In the genomic region with DNA sequence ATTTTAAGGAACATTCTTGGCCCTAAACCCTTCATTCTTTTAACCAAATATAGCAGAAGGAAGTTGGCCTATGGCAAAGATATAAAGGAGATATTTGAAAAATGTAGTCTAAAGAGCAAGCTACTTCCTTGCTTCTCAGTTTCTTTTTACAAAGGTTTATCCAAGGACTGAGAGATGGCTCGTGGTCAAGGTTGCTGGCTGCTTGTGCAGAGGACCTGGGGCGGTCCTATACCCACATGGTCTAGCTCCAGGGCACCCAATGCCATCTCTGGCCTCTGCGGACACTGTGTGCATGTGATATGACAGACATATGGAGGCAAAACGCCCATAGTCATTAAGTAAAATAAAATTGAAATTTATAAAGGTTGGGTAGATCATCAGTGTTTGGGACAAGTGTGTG, we compare ENCODE assay signal across 15 mouse cellular contexts. TPM values are rescaled to one million over a fixed set of nuclear protein-coding genes. Genes with fewer than 3 reads are reported as not detected.
DNase-seq lines count a peak whose midpoint lies in the region; ATAC-seq and TF ChIP-seq lines count a peak whose summit lies in the region.
"Had no signal": no experiment of that assay in that cellular context is flagged by ENCODE, and none has a peak within 500 bp of the region (broad histone marks: within the 10 kb centered on the region; RNA-seq: fewer than 3 reads in every experiment).

No protein-coding gene starts in this region.

- no peak for TF ChIP-seq CTCF in gastrocnemius, adult 2 months (IDR thresholded peaks at IDR 0.05)
- no peak for TF ChIP-seq CTCF in stomach, postnatal 0 days (IDR thresholded peaks at IDR 0.05; ENCODE audit: low read depth)

- H3K9me3 ChIP-seq in midbrain, embryonic 12.5 days: no peaks in the 10 kb centered on the region
- H3K9me3 ChIP-seq in midbrain, embryonic 16.5 days (replicated peaks; ENCODE audit: control insufficient read depth, low read length, poor library complexity, severe bottlenecking): no peaks in the 10 kb centered on the region
- no peaks in the 10 kb centered on the region for H3K9me3 ChIP-seq in hindbrain, embryonic 14.5 days (ENCODE audit: control insufficient read depth, low read length)
- H3K9me3 ChIP-seq in stomach, postnatal 0 days (ENCODE audit: control insufficient read depth, low read length): no peaks in the 10 kb centered on the region
- H3K9me3 ChIP-seq: limb, embryonic 12.5 days; lung, embryonic 15.5 days; megakaryocyte, embryonic 14.5 days had no signal

- no peak overlapping the region for H3K4me3 ChIP-seq in gastrocnemius, adult 2 months
- H3K4me3 ChIP-seq in midbrain, embryonic 12.5 days: peak overlapping the region; percentile 84; the same call in 1 of the 2 replicates
- no peak overlapping the region for H3K4me3 ChIP-seq in midbrain, embryonic 16.5 days (ENCODE audit: low read depth, low read length)
- peak overlapping the region; percentile 1; the same call in 1 of the 2 replicates for H3K4me3 ChIP-seq in hindbrain, embryonic 14.5 days (replicated peaks; ENCODE audit: low read length)
- H3K4me3 ChIP-seq in stomach, postnatal 0 days (ENCODE audit: low read depth, low read length): no peak overlapping the region
- H3K4me3 ChIP-seq: erythroblast, embryonic 14.5 days; limb, embryonic 12.5 days; megakaryocyte, embryonic 14.5 days had no signal

- intact Hi-C loops in gastrocnemius, adult 2 months (cut with DNase I): no loop called here
- intact Hi-C loops in gastrocnemius, postnatal 36 days (cut with DNase I): no loop called here

- no peak for TF ChIP-seq EP300 in stomach, postnatal 0 days (optimal IDR thresholded peaks at IDR 0.05)

- H3K9ac ChIP-seq in midbrain, embryonic 12.5 days (replicated peaks): no peak overlapping the region
- no peak overlapping the region for H3K9ac ChIP-seq in midbrain, embryonic 16.5 days (ENCODE audit: low read depth, low read length)
- no peak overlapping the region for H3K9ac ChIP-seq in hindbrain, embryonic 14.5 days
- no peak overlapping the region for H3K9ac ChIP-seq in stomach, postnatal 0 days (ENCODE audit: low read length)
- H3K9ac ChIP-seq: limb, embryonic 12.5 days; lung, embryonic 15.5 days had no signal

- no peak for DNase-seq in gastrocnemius, adult 2 months
- DNase-seq in gastrocnemius, postnatal 36 days: no peak
- no peak for DNase-seq in hindbrain, embryonic 14.5 days (ENCODE audit: low spot score)
- no peak for DNase-seq in stomach, postnatal 0 days (ENCODE audit: low spot score)
- DNase-seq in ovary, adult 18-20 months (ENCODE audit: low spot score): no peak
- DNase-seq: cerebellum, adult 18-20 months; kidney, adult 18-20 months; right cerebral cortex, postnatal 14 days; thymus, adult 18-20 months had no signal

- no peaks in the 10 kb centered on the region for H3K36me3 ChIP-seq in midbrain, embryonic 12.5 days
- H3K36me3 ChIP-seq in midbrain, embryonic 16.5 days (ENCODE audit: control insufficient read depth, insufficient read depth, low read length): no peaks in the 10 kb centered on the region
- no peaks in the 10 kb centered on the region for H3K36me3 ChIP-seq in hindbrain, embryonic 14.5 days (replicated peaks; ENCODE audit: control insufficient read depth, insufficient read depth)
- no peaks in the 10 kb centered on the region for H3K36me3 ChIP-seq in stomach, postnatal 0 days (ENCODE audit: control insufficient read depth, insufficient read depth, low read length)
- H3K36me3 ChIP-seq: limb, embryonic 12.5 days; lung, embryonic 15.5 days had no signal

- peak overlapping the region; percentile 93 for H3K4me2 ChIP-seq in midbrain, embryonic 12.5 days (replicated peaks)
- H3K4me2 ChIP-seq in midbrain, embryonic 16.5 days (ENCODE audit: low read length): no peak overlapping the region
- peak overlapping the region; percentile 93 for H3K4me2 ChIP-seq in hindbrain, embryonic 14.5 days (replicated peaks)
- 0 out of 2 replicates have a peak overlapping the region, but pooled peaks have one; percentile 94 for H3K4me2 ChIP-seq in stomach, postnatal 0 days (replicated peaks; ENCODE audit: low read depth)

- H3K27me3 ChIP-seq in midbrain, embryonic 12.5 days: peaks cover 19% of the 10 kb centered on the region
- no peaks in the 10 kb centered on the region for H3K27me3 ChIP-seq in midbrain, embryonic 16.5 days (ENCODE audit: control insufficient read depth, insufficient read depth, low read depth, low read length)
- H3K27me3 ChIP-seq in hindbrain, embryonic 14.5 days (ENCODE audit: control insufficient read depth, insufficient read depth, low read length): no peaks in the 10 kb centered on the region
- no peaks in the 10 kb centered on the region for H3K27me3 ChIP-seq in stomach, postnatal 0 days (ENCODE audit: control insufficient read depth, insufficient read depth, low read length)
- H3K27me3 ChIP-seq: lung, embryonic 15.5 days had no signal

- H3K4me1 ChIP-seq in midbrain, embryonic 12.5 days: peaks cover 56% of the 10 kb centered on the region
- peaks cover 51% of the 10 kb centered on the region for H3K4me1 ChIP-seq in midbrain, embryonic 16.5 days (ENCODE audit: control insufficient read depth, insufficient read depth, low read length)
- peaks cover 61% of the 10 kb centered on the region for H3K4me1 ChIP-seq in hindbrain, embryonic 14.5 days (replicated peaks; ENCODE audit: control insufficient read depth, insufficient read depth, low read length)
- H3K4me1 ChIP-seq in stomach, postnatal 0 days (replicated peaks; ENCODE audit: control insufficient read depth, insufficient read depth): peaks cover 7% of the 10 kb centered on the region

- 92% methylated on average over 4 of the region's 4 CpGs for WGBS in midbrain, embryonic 12.5 days
- 90% methylated on average over 4 of the region's 4 CpGs for WGBS in midbrain, embryonic 16.5 days
- WGBS in hindbrain, embryonic 14.5 days: 85% methylated on average over 4 of the region's 4 CpGs
- 83% methylated on average over 4 of the region's 4 CpGs for WGBS in stomach, postnatal 0 days

- peak overlapping the region; percentile 48; the same call in 1 of the 2 replicates for H3K27ac ChIP-seq in gastrocnemius, adult 2 months
- no peak overlapping the region for H3K27ac ChIP-seq in midbrain, embryonic 12.5 days (replicated peaks)
- H3K27ac ChIP-seq in midbrain, embryonic 16.5 days (ENCODE audit: low read length): no peak overlapping the region
- H3K27ac ChIP-seq in hindbrain, embryonic 14.5 days: no peak overlapping the region
- H3K27ac ChIP-seq in stomach, postnatal 0 days (replicated peaks): no peak overlapping the region
- H3K27ac ChIP-seq: limb, embryonic 12.5 days; lung, embryonic 15.5 days had no signal

- ATAC-seq in midbrain, embryonic 12.5 days (ENCODE audit: low FRiP score, low read depth): no peak
- no peak for ATAC-seq in midbrain, embryonic 16.5 days
- no peak for ATAC-seq in hindbrain, embryonic 14.5 days (ENCODE audit: low FRiP score)
- ATAC-seq in stomach, postnatal 0 days (ENCODE audit: low FRiP score, low TSS enrichment): no peak

RNA-seq across cellular contexts. Expression of gene Afap1, which starts 2.8 kb away (rescaled TPM):
- 1 to 10 TPM; 7.4 to 8.3 TPM for total RNA-seq in gastrocnemius, adult 2 months (2021)
- 1 to 10 TPM; 6.3 to 6.9 TPM for total RNA-seq in gastrocnemius, postnatal 36 days (2021)
- 60.7 and 64.6 TPM in 2 replicates for polyA plus RNA-seq in midbrain, embryonic 12.5 days (2016; fragmentation: Nextera tagmentation; extraction: Ambion mirVana)
- 61.2 and 65.6 TPM in 2 replicates for polyA plus RNA-seq in midbrain, embryonic 16.5 days (2015; fragmentation: Nextera tagmentation; extraction: Ambion mirVana)
- 70.8 and 72.3 TPM in 2 replicates for polyA plus RNA-seq in hindbrain, embryonic 14.5 days (2014; fragmentation: Nextera tagmentation; extraction: Ambion mirVana)
- polyA plus RNA-seq in stomach, postnatal 0 days (2015; fragmentation: Nextera tagmentation; extraction: Ambion mirVana): 9.3 and 9.4 TPM in 2 replicates

Comparison
In these comparisons a context has a peak if more than half of its experiments do, and no peak if none do; other contexts are left out.
1. H3K4me3 ChIP-seq: peak in midbrain, embryonic 12.5 days (single experiment) and hindbrain, embryonic 14.5 days (single experiment); none in gastrocnemius, adult 2 months (single experiment), midbrain, embryonic 16.5 days (single experiment) and stomach, postnatal 0 days (single experiment).